Mouse (Mus musculus): ENCODE results near the gene Mfsd6. TPM values are rescaled to one million over a fixed set of nuclear protein-coding genes. Genes with fewer than 3 reads are reported as not detected.
"Not testable (repeated sequence)": the region's sequence is repeated elsewhere in the genome, so short reads cannot be mapped to it uniquely, and the experiment has no call there.

Gene Mfsd6
- polyA plus RNA-seq, 1 experiment = 2.3 TPM

DNA sequence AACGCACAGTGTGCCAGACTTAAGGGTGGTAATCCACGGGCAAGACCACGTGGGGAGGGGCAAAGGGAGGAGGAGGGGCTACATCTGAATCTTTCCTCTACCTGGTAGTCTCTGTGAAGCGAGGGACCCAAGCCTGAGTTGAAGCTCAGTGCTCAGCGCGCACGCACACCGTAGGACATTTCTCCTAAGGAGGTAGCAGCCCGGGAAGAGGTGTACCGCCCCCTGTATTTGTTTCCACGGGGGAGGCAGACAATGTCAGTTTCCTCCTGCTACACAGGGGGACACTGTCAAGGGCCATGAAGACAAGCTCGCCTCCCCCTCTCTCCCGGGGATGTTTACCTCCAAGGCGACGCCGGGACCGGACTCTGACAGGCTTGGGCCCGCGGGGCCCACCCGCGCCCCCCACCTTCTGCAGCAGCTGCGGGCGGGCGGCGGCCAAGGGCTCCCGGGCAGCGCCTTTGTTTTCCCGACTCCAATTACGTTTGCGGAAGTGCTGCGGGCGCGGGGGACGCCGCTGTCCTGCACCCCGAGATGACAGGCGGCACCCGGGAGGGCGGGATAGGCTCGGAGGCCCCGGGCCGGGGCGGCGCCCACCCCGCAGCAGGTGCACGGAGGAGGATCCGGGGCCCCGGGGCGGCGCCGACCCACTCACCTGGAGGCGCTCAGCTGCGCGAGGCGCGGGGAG, 749 bp downstream of the Mfsd6 start:
- Histone ChIP-seq H3K4me3 (ENCODE audit: insufficient read depth, low read depth, low read length) (peak overlapping the region; percentile 73), H3K27ac (replicated peaks; ENCODE audit: low read depth, low read length) (0 out of 2 replicates have a peak overlapping the region, but pooled peaks have one; percentile 36), H3K4me1 (ENCODE audit: control insufficient read depth, insufficient read depth, insufficient read length, low read length) (no peaks in the 10 kb centered on the region)

DNA sequence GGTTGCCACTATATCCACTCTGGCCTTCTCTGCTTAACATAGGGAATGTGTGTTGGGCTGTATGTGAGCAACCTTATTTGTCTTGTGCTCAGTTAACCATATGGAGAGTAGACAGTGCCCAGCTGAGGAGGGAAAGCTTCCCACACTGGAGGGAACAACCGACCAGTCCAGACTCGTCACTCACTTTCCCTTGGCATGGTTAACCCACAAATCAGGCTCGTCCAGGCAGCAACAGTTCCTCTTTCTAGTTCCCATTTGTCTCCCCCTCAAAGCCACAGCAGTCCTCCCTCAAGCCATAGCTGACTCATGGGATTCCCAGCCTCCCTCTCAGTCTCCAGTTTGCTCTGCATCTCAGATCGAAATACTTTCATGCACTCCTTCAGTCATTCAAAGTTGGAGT, 4.7 kb downstream of the Mfsd6 start:
- Histone ChIP-seq H3K27ac (replicated peaks; ENCODE audit: low read depth, low read length) (no peak overlapping the region), H3K4me1 (ENCODE audit: control insufficient read depth, insufficient read depth, insufficient read length, low read length) (no peaks in the 10 kb centered on the region), H3K4me3 (ENCODE audit: insufficient read depth, low read depth, low read length) (no peak overlapping the region)

DNA sequence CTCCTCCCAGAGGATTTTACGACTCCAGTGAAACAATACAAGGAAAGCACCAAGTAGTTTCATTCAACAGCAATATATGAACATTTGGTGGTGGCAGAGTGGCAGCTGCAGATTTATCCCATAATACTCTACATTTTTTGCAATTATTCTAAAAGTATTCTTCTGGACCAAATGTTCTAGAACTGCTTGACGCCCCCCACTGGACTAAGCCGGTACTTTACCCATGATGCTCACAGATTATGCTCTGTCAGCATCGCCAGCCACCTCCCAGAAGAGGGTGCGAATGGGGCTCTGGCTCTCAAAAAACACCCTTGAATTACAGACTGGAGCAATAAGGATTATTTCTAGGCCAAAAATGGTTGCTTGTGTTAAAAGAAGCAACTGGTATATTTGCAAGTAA, 8.2 kb downstream of the Mfsd6 start:
- Histone ChIP-seq H3K4me1 (ENCODE audit: control insufficient read depth, insufficient read depth, insufficient read length, low read length) (no peaks in the 10 kb centered on the region), H3K4me3 (ENCODE audit: insufficient read depth, low read depth, low read length) (no peak overlapping the region)

DNA sequence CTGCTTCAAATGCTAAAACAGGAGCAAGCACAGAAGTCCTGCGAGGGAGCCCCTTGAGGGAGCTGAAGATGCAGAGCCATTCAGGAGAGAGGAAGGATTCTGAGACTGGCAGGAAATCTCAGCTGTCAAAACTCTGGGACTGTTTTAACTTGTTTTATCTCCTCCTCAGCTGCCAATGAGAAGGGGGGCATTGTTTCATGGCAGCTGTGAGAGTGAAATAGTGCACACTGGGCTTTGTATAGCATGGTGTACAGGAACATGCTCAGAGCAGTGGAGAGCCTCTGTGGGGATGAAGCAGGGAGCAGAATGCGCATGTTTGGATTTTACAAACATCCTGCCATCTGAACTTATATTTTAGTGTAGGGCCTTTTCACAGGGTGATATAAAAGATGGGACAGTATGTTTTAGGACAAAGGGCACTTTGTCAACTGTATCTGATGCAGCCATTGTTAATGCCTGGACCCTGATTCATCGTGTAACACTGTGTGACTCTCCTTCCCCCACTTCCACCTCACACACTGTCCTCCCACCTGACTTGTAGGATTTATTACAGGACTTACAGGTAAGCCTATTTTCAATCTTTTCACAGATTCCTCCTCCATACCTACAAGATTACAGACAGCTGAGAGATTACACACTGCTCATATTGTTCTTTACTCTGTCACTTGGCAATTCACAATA, 9.1 kb downstream of the Mfsd6 start:
- Histone ChIP-seq H3K4me1 (ENCODE audit: control insufficient read depth, insufficient read depth, insufficient read length, low read length) (no peaks in the 10 kb centered on the region), H3K27ac (replicated peaks; ENCODE audit: low read depth, low read length) (no peak overlapping the region), H3K4me3 (ENCODE audit: insufficient read depth, low read depth, low read length) (no peak overlapping the region)

More for the DNA sequence above, 8.2 kb downstream of the Mfsd6 start:
- no peak overlapping the region for H3K27ac ChIP-seq (replicated peaks; ENCODE audit: low read depth, low read length)

DNA sequence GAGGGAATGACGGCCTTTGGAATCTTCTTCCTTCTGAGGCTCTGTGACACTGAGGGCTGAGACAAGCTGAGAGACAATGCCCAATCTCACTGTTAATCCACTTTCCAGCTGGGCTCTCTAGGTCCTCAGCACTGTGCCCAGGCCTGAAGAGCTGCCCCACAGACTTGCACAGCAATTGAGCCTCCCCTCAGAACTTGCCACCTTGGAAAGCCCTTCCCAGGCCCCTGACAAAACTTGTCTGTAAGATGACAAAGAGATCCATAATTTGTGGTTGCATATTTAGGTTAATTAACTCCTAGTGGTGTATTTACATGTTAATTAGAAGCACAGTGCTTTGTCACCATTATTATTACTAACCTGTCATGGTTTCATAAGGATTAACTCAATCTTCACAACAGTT, 12.8 kb downstream of the Mfsd6 start:
- H3K27ac ChIP-seq (replicated peaks; ENCODE audit: low read depth, low read length) = no peak overlapping the region
- H3K4me1 ChIP-seq (ENCODE audit: control insufficient read depth, insufficient read depth, insufficient read length, low read length) = no peaks in the 10 kb centered on the region
- H3K4me3 ChIP-seq (ENCODE audit: insufficient read depth, low read depth, low read length) = no peak overlapping the region

DNA sequence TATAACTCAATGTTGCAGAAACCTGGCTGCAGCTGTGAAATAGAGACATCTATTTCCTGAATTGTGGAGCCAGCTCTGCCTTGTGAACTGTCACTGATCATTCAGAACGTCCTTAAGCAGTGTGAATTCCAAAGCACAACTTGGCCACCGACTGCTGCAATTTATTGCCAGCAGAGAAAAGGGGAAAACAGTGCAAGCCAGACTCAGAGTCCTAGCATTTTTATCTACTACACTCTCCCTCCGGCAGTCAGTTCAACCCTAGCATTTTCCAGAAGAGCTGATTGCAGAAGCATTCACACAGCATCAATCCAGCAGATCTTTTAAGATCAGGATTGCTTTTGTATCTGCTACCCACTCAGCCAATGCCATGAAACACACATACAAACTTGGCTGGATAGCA, 13.2 kb downstream of the Mfsd6 start:
- H3K27ac ChIP-seq (replicated peaks; ENCODE audit: low read depth, low read length) = no peak overlapping the region

DNA sequence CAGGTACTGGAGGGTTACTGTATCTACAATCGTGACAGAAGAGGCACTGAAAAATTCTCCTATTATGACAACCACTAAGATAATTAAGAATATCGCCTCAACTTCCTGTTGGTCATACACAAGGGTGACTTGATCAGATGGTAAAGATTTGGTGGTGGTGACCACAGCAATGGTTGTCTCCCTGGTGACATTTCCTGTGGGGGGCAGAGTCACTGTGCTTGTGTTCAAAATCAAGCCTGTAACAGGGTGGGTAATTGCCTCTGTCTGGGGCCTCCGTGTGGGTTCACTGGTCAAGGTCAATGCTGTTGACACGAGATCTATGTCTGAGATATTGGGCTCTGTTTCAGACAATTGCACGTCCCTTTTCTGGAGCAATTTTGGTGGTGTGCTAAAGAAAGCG, 18.5 kb downstream of the Mfsd6 start:
- H3K4me3 ChIP-seq (ENCODE audit: insufficient read depth, low read depth, low read length) = no peak overlapping the region
- no peaks in the 10 kb centered on the region for H3K4me1 ChIP-seq (ENCODE audit: control insufficient read depth, insufficient read depth, insufficient read length, low read length)
- H3K27ac ChIP-seq (replicated peaks; ENCODE audit: low read depth, low read length) = no peak overlapping the region

More for the DNA sequence above, 13.2 kb downstream of the Mfsd6 start:
- Histone ChIP-seq H3K4me3 (ENCODE audit: insufficient read depth, low read depth, low read length) (no peak overlapping the region), H3K4me1 (ENCODE audit: control insufficient read depth, insufficient read depth, insufficient read length, low read length) (no peaks in the 10 kb centered on the region)

DNA sequence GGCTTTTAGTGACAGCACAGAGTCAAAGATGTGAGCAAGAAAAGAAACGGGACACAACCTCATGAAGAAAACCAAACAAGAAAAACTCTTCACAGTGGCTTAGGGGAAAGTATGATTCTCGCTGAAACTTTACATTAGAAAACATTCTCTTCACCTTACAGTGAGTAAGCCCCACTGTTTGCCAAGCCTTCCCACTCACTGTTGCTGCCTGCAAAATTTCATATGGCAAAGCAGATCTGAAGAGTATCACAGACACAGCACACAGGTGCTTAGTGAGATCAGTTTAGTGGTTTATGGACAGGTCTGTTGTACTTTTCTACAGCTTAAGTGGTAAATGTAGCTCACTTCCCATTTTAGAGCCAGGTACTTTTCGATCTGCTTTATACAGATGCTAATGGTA, 20.2 kb downstream of the Mfsd6 start:
- H3K4me1 ChIP-seq (ENCODE audit: control insufficient read depth, insufficient read depth, insufficient read length, low read length) = no peaks in the 10 kb centered on the region
- H3K4me3 ChIP-seq (ENCODE audit: insufficient read depth, low read depth, low read length) = no peak overlapping the region
- no peak overlapping the region for H3K27ac ChIP-seq (replicated peaks; ENCODE audit: low read depth, low read length)

DNA sequence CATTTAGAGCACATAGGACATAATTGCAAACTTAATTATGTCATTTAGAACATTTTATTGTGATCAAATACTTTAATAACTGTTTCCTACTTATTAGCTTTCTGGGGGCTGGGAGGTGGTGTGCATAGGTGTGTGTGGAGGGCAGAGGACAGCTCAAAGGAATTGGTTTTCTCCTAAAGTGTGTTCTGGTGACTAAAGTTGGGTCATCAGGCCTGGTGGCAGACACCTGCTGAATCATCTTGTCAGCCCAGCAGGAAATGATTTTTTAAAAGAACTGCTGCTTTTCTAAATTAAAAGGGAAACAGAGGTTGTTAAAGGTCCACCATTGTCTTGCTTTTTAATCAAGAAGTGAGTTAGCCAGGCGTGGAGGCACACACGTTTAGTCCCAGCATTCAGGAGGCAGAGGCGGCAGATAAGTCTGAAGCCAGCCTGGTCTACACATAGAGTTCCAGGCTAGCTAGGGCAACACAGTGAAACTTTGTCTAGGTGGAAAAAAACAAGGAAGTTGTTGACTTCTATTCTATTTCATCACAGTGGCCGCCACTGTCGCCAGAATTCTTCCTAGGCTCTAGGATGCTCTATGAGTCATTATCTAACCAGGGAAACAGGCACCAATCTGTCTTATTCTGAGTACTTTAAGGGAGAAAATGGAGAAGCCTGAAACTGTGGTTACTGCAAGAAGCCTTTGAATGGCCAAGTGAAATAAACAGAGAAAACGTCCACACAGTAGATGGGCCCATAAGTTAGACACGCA, 24.3 kb downstream of the Mfsd6 start:
- no peak overlapping the region for H3K4me3 ChIP-seq (ENCODE audit: insufficient read depth, low read depth, low read length)
- no peak overlapping the region for H3K27ac ChIP-seq (replicated peaks; ENCODE audit: low read depth, low read length)
- H3K4me1 ChIP-seq (ENCODE audit: control insufficient read depth, insufficient read depth, insufficient read length, low read length) = no peaks in the 10 kb centered on the region

DNA sequence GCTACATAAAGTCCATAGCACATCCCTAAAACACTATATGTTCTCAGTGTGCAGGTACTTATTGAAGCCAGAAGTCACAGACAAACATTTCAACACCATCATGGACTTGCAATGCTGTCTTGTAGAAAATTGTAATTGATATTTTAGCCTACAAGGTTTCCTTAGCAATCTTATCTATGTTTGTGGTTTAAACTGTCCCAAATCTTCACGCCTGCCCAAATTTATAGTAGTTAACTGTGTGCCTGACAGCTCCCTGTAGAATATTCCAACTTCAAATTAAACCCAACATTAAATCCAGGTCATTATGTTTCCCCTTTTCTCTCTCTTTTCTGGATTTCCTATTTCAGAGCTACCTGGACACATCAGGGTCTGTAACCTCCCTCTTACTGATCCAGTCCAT, 25.3 kb downstream of the Mfsd6 start:
- Histone ChIP-seq H3K27ac (replicated peaks; ENCODE audit: low read depth, low read length) (no peak overlapping the region), H3K4me1 (ENCODE audit: control insufficient read depth, insufficient read depth, insufficient read length, low read length) (no peaks in the 10 kb centered on the region), H3K4me3 (ENCODE audit: insufficient read depth, low read depth, low read length) (no peak overlapping the region)

DNA sequence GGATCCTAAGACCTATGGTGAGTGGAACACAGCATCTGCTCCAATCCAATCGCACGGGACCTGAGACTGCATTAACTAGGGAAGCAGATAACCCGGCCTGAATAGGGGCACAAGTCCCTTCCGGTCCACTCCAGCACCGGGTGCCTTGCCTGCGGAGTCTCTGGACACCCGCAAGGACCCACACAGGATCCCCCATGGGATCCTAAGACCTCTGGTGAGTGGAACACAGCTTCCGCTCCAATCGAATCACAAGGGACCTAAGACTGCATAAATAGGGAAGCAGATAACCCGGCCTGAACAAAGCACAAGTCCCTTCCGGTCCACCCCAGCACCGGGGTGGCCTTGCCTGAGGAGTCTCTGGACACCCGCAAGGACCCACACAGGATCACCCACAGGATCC, 32.8 kb downstream of the Mfsd6 start:
- not testable (repeated sequence) for H3K4me1 ChIP-seq (ENCODE audit: control insufficient read depth, insufficient read depth, insufficient read length, low read length); H3K27ac ChIP-seq (replicated peaks; ENCODE audit: low read depth, low read length); H3K4me3 ChIP-seq (ENCODE audit: insufficient read depth, low read depth, low read length)

DNA sequence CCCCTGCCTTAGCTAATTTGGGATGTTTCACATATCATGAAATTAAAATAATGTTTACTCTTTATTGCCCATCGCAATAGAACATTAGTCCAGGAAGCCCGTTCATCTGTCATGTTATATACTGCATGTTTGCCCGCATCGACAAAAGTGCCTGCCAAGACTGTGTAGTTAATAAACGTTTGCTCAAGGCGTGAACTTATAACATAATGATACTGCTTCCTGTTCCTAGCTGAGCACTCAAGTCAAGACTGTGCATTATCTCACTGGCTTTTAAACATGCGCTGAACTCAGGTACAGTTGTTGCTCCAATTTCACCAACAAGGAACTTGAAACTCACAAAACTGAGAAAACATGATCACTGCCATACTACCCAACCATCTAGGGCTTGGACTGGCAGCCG, 39.6 kb downstream of the Mfsd6 start:
- Histone ChIP-seq H3K27ac (replicated peaks; ENCODE audit: low read depth, low read length) (no peak overlapping the region), H3K4me3 (ENCODE audit: insufficient read depth, low read depth, low read length) (no peak overlapping the region), H3K4me1 (ENCODE audit: control insufficient read depth, insufficient read depth, insufficient read length, low read length) (peaks cover 3% of the 10 kb centered on the region; the same call in 1 of the 2 replicates)

DNA sequence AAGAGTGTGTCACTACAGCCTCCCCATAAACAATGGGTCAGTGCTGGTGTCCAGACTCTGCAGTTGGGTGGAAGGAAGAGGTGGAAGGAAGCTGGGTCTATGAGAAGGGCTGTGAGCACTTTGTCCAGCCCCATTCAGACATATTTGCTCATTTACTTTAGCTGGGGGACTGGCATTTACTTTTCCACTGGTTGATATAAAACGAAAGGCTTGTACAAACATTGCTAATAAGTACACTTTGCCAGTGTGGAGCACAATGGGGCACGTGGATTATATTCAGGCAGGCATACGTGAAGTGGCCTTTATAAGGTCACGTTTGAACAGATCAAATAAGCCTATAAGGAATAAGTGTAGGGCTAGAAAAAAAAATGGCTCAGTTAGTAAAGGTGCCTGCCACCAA, 43.7 kb downstream of the Mfsd6 start:
- Histone ChIP-seq H3K4me3 (ENCODE audit: insufficient read depth, low read depth, low read length) (no peak overlapping the region), H3K27ac (replicated peaks; ENCODE audit: low read depth, low read length) (no peak overlapping the region), H3K4me1 (ENCODE audit: control insufficient read depth, insufficient read depth, insufficient read length, low read length) (peaks cover 3% of the 10 kb centered on the region; the same call in 1 of the 2 replicates)

DNA sequence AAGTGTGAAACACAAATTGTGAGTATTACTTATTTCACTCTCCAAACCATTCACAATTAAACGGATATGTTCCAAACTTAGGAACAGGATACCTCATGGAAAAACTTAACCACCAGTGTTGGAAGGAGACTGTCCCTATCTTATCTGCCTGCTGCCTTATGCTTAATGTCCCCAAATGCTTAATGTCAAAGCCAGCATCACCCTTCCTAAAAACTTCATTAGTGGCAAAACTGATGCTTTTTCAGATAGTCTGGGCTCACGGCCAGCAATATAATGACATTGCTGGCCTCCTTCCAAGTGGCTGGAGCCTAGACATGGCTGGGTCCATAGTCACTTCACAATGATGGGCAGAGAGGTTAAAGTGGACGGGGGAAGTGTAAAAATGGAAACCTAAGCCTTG, 50.6 kb downstream of the Mfsd6 start:
- Histone ChIP-seq H3K4me3 (ENCODE audit: insufficient read depth, low read depth, low read length) (no peak overlapping the region), H3K4me1 (ENCODE audit: control insufficient read depth, insufficient read depth, insufficient read length, low read length) (peaks cover 3% of the 10 kb centered on the region; the same call in 1 of the 2 replicates), H3K27ac (replicated peaks; ENCODE audit: low read depth, low read length) (no peak overlapping the region)
